Mouse (Mus musculus): ENCODE results near the gene Epb41l5. TPM values are rescaled to one million over a fixed set of nuclear protein-coding genes. Genes with fewer than 3 reads are reported as not detected.

The Epb41l5 gene
- polyA plus RNA-seq, 1 experiment from 2014 or later: 11.8 TPM

DNA sequence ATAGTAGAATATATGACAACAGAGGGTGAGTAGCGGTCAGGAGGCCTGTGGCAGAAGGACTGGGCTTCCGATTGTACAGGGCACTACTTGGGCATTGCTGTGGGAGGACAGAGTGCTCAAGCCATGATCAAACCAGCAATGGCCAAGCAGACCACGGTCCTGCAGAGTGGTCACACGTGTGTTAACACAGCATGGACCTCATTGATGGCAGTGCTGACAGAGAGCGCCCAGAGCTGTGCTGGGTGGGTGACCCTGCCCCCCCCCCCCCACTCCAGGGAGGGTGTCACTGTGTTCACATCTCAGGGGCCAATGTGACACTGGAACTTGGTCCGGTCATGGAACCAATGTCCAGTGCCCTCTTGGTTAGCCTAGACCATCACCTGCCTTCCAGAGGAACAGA is 116.6 kb downstream of the Epb41l5 start:
- H3K27ac ChIP-seq: no peak overlapping the region
- 0 out of 2 replicates have a peak, but pooled peaks cover 8% of the 10 kb centered on the region for H3K9me3 ChIP-seq (replicated peaks)
- 87% methylated on average over 6 of the region's 6 CpGs for WGBS (ENCODE audit: insufficient replicate concordance)
- H3K36me3 ChIP-seq: peaks cover 20% of the 10 kb centered on the region
- H3K9ac ChIP-seq: no peak overlapping the region
- no peak for ATAC-seq (ENCODE audit: low read depth)
- H3K4me3 ChIP-seq (replicated peaks): no peak overlapping the region
- DNase-seq: no peak
- no peaks in the 10 kb centered on the region for H3K27me3 ChIP-seq
- peaks cover 3% of the 10 kb centered on the region; the same call in 1 of the 2 replicates for H3K4me1 ChIP-seq (replicated peaks)
- H3K4me2 ChIP-seq: no peak overlapping the region

GRCm38 (mm10) chr1:119530941-119531340 is 117.9 kb downstream of the Epb41l5 start:
- peaks cover 8% of the 10 kb centered on the region; the same call in 1 of the 2 replicates for H3K9me3 ChIP-seq (replicated peaks)
- H3K36me3 ChIP-seq: peaks cover 26% of the 10 kb centered on the region
- no peaks in the 10 kb centered on the region for H3K27me3 ChIP-seq
- H3K27ac ChIP-seq: no peak overlapping the region
- no peak for ATAC-seq (ENCODE audit: low read depth)
- H3K4me2 ChIP-seq: no peak overlapping the region
- no peak overlapping the region for H3K4me3 ChIP-seq (replicated peaks)
- no peak overlapping the region for H3K9ac ChIP-seq
- H3K4me1 ChIP-seq (replicated peaks): peaks cover 15% of the 10 kb centered on the region
- 81% methylated on average over 13 of the region's 13 CpGs for WGBS (ENCODE audit: insufficient replicate concordance)
- no peak for DNase-seq

- H3K27ac ChIP-seq: peak within 1 kb of the TSS; percentile 59
- H3K27me3 ChIP-seq: no peaks in the 10 kb centered on the region
- H3K4me3 ChIP-seq (replicated peaks): peak within 1 kb of the TSS; percentile 73
- peaks cover 8% of the 10 kb centered on the region; the same call in 1 of the 2 replicates for H3K9me3 ChIP-seq (replicated peaks)
- DNase-seq: peak; percentile 83
- under 1% methylated on average over 78 of the region's 82 CpGs for WGBS (ENCODE audit: insufficient replicate concordance)
- peak; percentile 92 for ATAC-seq (ENCODE audit: low read depth)
- H3K4me1 ChIP-seq (replicated peaks): peaks cover 44% of the 10 kb centered on the region
- H3K9ac ChIP-seq: peak within 1 kb of the TSS; percentile 76
- H3K36me3 ChIP-seq: peaks cover 26% of the 10 kb centered on the region
- peak within 1 kb of the TSS; percentile 91 for H3K4me2 ChIP-seq
Measured at GRCm38 (mm10) chr1:119525689-119526591, 122.9 kb downstream of the Epb41l5 start, which contains the start of gene Tmem185b. Gene Tmem185b, plus strand, starts transcription at chr1:119526160.

DNA sequence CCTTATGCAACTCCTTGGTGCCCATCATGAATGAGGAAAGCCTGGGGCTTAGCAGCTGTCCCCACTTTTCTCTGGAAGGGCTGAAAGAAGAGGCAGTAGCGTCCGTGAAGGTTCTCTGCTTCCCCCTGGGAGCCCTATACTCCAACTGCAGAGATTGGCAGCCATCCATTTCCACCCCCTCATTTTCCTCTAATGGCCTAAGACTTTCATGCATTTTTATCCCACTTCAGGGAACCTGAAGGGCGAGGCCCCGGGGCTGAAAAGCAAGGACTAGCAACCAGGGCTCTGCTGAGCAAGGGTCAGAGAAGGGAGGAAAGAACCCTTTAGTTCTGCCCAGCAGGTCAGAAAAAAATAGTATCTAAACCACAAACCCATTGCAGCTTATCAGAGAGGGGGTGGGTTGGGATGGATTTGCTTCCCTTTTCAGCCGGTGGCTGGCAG is 123.8 kb downstream of the Epb41l5 start:
- WGBS (ENCODE audit: insufficient replicate concordance): 18% methylated on average over 5 of the region's 5 CpGs
- Histone ChIP-seq H3K9me3 (replicated peaks) (peaks cover 8% of the 10 kb centered on the region; the same call in 1 of the 2 replicates), H3K36me3 (peaks cover 26% of the 10 kb centered on the region), H3K27me3 (no peaks in the 10 kb centered on the region), H3K4me2 (peak overlapping the region; percentile 91), H3K4me1 (replicated peaks) (peaks cover 44% of the 10 kb centered on the region), H3K9ac (peak overlapping the region; percentile 76), H3K4me3 (replicated peaks) (peak overlapping the region; percentile 73), H3K27ac (no peak overlapping the region; the same call in 1 of the 2 replicates)
- no peak for DNase-seq
- ATAC-seq (ENCODE audit: low read depth): no peak

DNA sequence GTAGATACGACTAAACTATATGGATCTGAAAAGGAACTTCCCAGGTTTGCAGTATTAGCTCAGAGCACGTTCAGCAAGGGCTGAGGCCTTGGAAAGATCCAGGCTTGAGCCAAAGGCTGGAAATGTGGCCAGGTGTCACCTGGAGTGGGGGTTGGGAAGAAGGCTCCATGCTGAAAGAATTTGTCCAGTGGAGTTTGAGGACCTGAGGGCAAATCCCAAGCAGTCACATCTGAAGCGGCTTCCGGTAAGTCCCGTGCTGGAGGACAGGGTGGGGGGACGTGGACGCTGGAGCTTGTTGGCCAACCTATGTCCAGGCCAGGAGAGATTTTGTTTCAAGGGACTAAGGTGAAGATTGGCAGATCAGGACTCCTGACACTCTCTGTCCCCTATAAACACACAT is 125.0 kb downstream of the Epb41l5 start:
- peaks cover 22% of the 10 kb centered on the region for H3K36me3 ChIP-seq
- no peak overlapping the region for H3K27ac ChIP-seq
- H3K9me3 ChIP-seq (replicated peaks): peaks cover 2% of the 10 kb centered on the region; the same call in 1 of the 2 replicates
- H3K4me3 ChIP-seq (replicated peaks): no peak overlapping the region
- DNase-seq (no peak), ATAC-seq (ENCODE audit: low read depth) (no peak)
- WGBS (ENCODE audit: insufficient replicate concordance): 81% methylated on average over 7 of the region's 7 CpGs
- peaks cover 44% of the 10 kb centered on the region for H3K4me1 ChIP-seq (replicated peaks)
- H3K9ac ChIP-seq: no peak overlapping the region
- no peak overlapping the region for H3K4me2 ChIP-seq
- no peaks in the 10 kb centered on the region for H3K27me3 ChIP-seq

GRCm38 (mm10) chr1:119523369-119523768 is 125.4 kb downstream of the Epb41l5 start:
- Histone ChIP-seq H3K4me3 (replicated peaks) (no peak overlapping the region), H3K36me3 (peaks cover 17% of the 10 kb centered on the region), H3K27me3 (no peaks in the 10 kb centered on the region), H3K27ac (no peak overlapping the region), H3K4me1 (replicated peaks) (peaks cover 45% of the 10 kb centered on the region), H3K4me2 (no peak overlapping the region), H3K9ac (no peak overlapping the region), H3K9me3 (replicated peaks) (no peaks in the 10 kb centered on the region; the same call in 1 of the 2 replicates)
- ATAC-seq (ENCODE audit: low read depth) (no peak), DNase-seq (no peak)
- 77% methylated on average over 7 of the region's 7 CpGs for WGBS (ENCODE audit: insufficient replicate concordance)

DNA sequence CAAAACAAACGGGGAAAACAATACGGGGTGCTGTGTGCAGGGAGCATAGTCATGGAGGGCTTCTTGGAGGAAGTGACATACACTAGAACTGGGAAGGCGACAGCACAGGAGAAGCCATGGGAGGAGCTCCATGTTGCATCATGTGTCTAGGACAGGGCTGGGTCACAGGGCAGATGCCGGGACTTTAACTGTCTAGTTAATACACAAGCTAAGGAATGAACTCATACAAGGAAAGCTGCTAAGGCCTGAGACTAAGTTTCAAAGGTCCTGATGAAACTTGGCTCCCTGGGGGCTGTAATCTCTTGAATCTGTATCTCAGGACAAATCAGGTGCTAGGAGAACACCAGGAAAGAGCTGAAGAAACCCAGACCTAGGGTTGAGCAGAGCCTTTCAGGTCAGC is 126.1 kb downstream of the Epb41l5 start:
- Histone ChIP-seq H3K27ac (no peak overlapping the region), H3K4me3 (replicated peaks) (no peak overlapping the region), H3K9ac (no peak overlapping the region), H3K27me3 (no peaks in the 10 kb centered on the region), H3K4me1 (replicated peaks) (peaks cover 52% of the 10 kb centered on the region), H3K4me2 (no peak overlapping the region), H3K9me3 (replicated peaks) (no peaks in the 10 kb centered on the region; the same call in 1 of the 2 replicates), H3K36me3 (peaks cover 12% of the 10 kb centered on the region)
- 63% methylated on average over 4 of the region's 4 CpGs for WGBS (ENCODE audit: insufficient replicate concordance)
- no peak for DNase-seq
- no peak for ATAC-seq (ENCODE audit: low read depth)

- H3K4me2 ChIP-seq: no peak overlapping the region
- 82% methylated on average over 7 of the region's 7 CpGs for WGBS (ENCODE audit: insufficient replicate concordance)
- no peak overlapping the region for H3K27ac ChIP-seq
- H3K27me3 ChIP-seq: no peaks in the 10 kb centered on the region
- ATAC-seq (ENCODE audit: low read depth): no peak
- no peaks in the 10 kb centered on the region for H3K9me3 ChIP-seq (replicated peaks)
- no peak overlapping the region for H3K9ac ChIP-seq
- peaks cover 1% of the 10 kb centered on the region; the same call in 1 of the 2 replicates for H3K36me3 ChIP-seq
- H3K4me3 ChIP-seq (replicated peaks): no peak overlapping the region
- peaks cover 45% of the 10 kb centered on the region for H3K4me1 ChIP-seq (replicated peaks)
- DNase-seq: no peak
Measured at GRCm38 (mm10) chr1:119521681-119522080, 127.1 kb downstream of the Epb41l5 start.

DNA sequence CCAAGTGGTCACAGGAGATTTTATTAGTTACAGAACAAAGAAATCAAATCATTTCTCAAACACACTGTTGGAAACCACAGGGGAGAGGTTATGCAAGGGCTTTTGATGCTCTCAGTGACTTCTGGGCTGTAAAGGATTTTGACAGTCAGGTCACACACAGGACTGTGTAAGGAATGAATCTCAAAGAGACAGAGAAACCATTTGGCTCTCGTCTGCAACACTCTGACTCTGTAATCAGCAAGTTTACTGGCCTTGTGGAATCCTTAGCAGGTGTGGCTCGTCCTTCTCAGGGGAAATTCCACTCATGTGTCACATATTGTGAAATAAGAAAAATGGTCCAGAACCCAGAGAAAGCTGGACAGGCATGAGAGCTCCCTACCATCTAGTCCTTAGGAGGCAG is 127.8 kb downstream of the Epb41l5 start:
- DNase-seq (no peak), ATAC-seq (ENCODE audit: low read depth) (no peak)
- Histone ChIP-seq H3K27ac (no peak overlapping the region), H3K4me1 (replicated peaks) (peaks cover 38% of the 10 kb centered on the region), H3K9me3 (replicated peaks) (no peaks in the 10 kb centered on the region), H3K36me3 (no peaks in the 10 kb centered on the region), H3K9ac (no peak overlapping the region), H3K4me3 (replicated peaks) (no peak overlapping the region), H3K4me2 (no peak overlapping the region), H3K27me3 (no peaks in the 10 kb centered on the region)
- WGBS (ENCODE audit: insufficient replicate concordance): 45% methylated on average over 2 of the region's 2 CpGs

DNA sequence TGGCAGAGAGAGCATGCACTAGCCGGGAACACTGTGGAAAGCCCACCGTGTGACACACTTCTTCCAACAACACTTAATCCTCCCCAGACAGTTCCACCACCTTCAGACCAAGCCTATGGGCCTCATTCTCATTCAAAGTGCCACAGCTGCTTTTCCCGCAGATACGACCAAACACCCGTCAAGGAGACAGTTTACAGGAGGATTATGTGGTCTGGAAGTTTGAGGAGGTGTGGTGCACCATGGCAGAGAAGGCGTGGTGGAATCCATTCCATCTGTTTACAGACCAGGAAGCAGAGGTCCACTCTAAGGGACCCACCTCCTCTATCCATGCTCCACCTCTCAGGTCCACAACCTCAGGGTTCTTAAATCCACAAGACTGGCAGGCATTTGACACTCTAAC is 129.5 kb downstream of the Epb41l5 start:
- DNase-seq (no peak), ATAC-seq (ENCODE audit: low read depth) (no peak)
- H3K36me3 ChIP-seq: no peaks in the 10 kb centered on the region
- no peak overlapping the region for H3K27ac ChIP-seq
- no peak overlapping the region for H3K9ac ChIP-seq
- H3K4me3 ChIP-seq (replicated peaks): no peak overlapping the region
- WGBS (ENCODE audit: insufficient replicate concordance): 71% methylated on average over 6 of the region's 6 CpGs
- H3K27me3 ChIP-seq: no peaks in the 10 kb centered on the region
- no peaks in the 10 kb centered on the region for H3K9me3 ChIP-seq (replicated peaks)
- H3K4me2 ChIP-seq: no peak overlapping the region
- H3K4me1 ChIP-seq (replicated peaks): peaks cover 24% of the 10 kb centered on the region

GRCm38 (mm10) chr1:119518786-119519185 is 130.0 kb downstream of the Epb41l5 start:
- no peak overlapping the region for H3K4me2 ChIP-seq
- H3K27me3 ChIP-seq: no peaks in the 10 kb centered on the region
- H3K9me3 ChIP-seq (replicated peaks): no peaks in the 10 kb centered on the region
- DNase-seq (no peak), ATAC-seq (ENCODE audit: low read depth) (no peak)
- no peak overlapping the region for H3K27ac ChIP-seq
- H3K9ac ChIP-seq: no peak overlapping the region
- H3K36me3 ChIP-seq: no peaks in the 10 kb centered on the region
- H3K4me1 ChIP-seq (replicated peaks): peaks cover 19% of the 10 kb centered on the region
- no peak overlapping the region for H3K4me3 ChIP-seq (replicated peaks)
